Mouse (Mus musculus): ENCODE measurements around the gene Hnrnpa0.

GRCm38 (mm10) chr13:58112601-58113041 is 15.7 kb downstream of the Hnrnpa0 start:
- TF ChIP-seq CTCF (IDR thresholded peaks at IDR 0.05; ENCODE audit: low read depth) (no peak), EP300 (optimal IDR thresholded peaks at IDR 0.05) (no peak)

All from stomach, postnatal 0 days (tissue).